ENCODE assay signal across 8 mouse cellular contexts in the genomic region with DNA sequence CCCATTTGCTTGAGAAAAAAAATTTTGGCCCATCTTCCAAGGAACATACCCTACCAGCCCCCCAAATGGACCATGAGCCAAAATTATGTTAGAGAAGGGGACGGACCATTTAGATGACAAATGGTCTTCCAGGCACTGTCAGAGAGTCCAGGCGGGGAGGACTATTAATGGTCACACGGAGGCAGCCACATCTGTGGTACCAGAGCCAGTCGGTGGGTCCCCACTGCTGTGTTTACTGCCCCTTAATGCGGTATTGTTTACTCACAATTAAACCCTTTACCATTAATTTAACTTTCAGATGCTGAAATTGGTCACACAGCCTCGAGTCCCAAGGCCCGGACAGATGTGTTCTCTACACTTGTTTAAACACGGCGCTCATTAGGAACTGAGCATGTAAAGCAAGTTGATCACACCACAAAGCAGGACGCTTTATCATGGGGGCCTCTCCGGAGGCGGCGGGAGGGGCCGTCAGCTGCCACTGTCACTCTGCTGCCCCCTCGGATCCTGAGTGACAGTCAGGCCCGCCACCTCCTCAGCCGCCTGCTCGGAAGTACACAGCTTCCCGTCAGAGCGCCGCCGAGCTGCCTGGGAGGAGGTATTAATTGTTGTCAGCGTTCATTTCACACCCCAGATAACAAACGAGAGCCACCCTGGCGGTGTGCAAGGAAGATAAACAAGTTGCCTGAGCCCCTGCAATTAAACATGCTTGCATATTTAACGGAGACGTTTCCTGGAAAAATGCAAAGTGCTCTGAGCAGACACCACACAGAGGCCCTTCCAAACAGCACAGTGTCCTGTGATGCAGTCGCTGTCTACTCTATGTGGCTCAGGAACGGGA.
DNase-seq lines count a peak whose midpoint lies in the region; ATAC-seq lines count a peak whose summit lies in the region.

No protein-coding gene starts in this region.

- H3K9me3 ChIP-seq in heart, embryonic 15.5 days (replicated peaks): no peaks in the 10 kb centered on the region
- no peaks in the 10 kb centered on the region for H3K9me3 ChIP-seq in midbrain, embryonic 13.5 days

- H3K9ac ChIP-seq in heart, embryonic 15.5 days: 0 out of 2 replicates have a peak overlapping the region, but pooled peaks have one; percentile 29
- H3K9ac ChIP-seq in midbrain, embryonic 13.5 days (replicated peaks): peak overlapping the region; percentile 39

- H3K36me3 ChIP-seq in heart, embryonic 15.5 days: no peaks in the 10 kb centered on the region
- H3K36me3 ChIP-seq in midbrain, embryonic 13.5 days: no peaks in the 10 kb centered on the region

- WGBS in heart, embryonic 15.5 days: 12% methylated on average over 29 of the region's 29 CpGs
- 14% methylated on average over 29 of the region's 29 CpGs for WGBS in midbrain, embryonic 13.5 days

- peak; percentile 60; the same call in 1 of the 2 replicates for ATAC-seq in heart, embryonic 15.5 days (replicated peaks; ENCODE audit: insufficient number of reproducible peaks, insufficient read depth, low FRiP score, low read depth)
- peak; percentile 87 for ATAC-seq in midbrain, embryonic 13.5 days

- intact Hi-C loops in gastrocnemius, postnatal 36 days (cut with DNase I): no loop called here

- peak; percentile 6 for DNase-seq in gastrocnemius, adult 18-20 months (ENCODE audit: low spot score)
- DNase-seq in gastrocnemius, postnatal 36 days: no peak
- DNase-seq in c-Kit-positive CD71-positive TER-119-positive erythroid progenitor cells, embryonic 14.5 days (ENCODE audit: low spot score): peak; percentile 80
- peak; percentile 49 for DNase-seq in kidney, postnatal 10 days
- no peak for DNase-seq in B cell, adult 2 months
- DNase-seq in adipocyte (ENCODE audit: low spot score): no peak

- H3K27ac ChIP-seq in heart, embryonic 15.5 days: peak overlapping the region; percentile 15; the same call in 1 of the 2 replicates
- peak overlapping the region; percentile 45; the same call in 1 of the 2 replicates for H3K27ac ChIP-seq in midbrain, embryonic 13.5 days

- H3K4me1 ChIP-seq in heart, embryonic 15.5 days (replicated peaks): peaks cover 14% of the 10 kb centered on the region
- peaks cover 27% of the 10 kb centered on the region for H3K4me1 ChIP-seq in midbrain, embryonic 13.5 days (replicated peaks)

- peak overlapping the region; percentile 62 for H3K4me2 ChIP-seq in heart, embryonic 15.5 days
- peak overlapping the region; percentile 48 for H3K4me2 ChIP-seq in midbrain, embryonic 13.5 days (replicated peaks)

- peak overlapping the region; percentile 26 for H3K4me3 ChIP-seq in heart, embryonic 15.5 days
- H3K4me3 ChIP-seq in midbrain, embryonic 13.5 days (replicated peaks): peak overlapping the region; percentile 9; the same call in 1 of the 2 replicates

- peaks cover 22% of the 10 kb centered on the region for H3K27me3 ChIP-seq in heart, embryonic 15.5 days
- H3K27me3 ChIP-seq in midbrain, embryonic 13.5 days: peaks cover 64% of the 10 kb centered on the region

Comparison
In these comparisons a context has a peak if more than half of its experiments do, and no peak if none do; other contexts are left out.
1. DNase-seq: peak in gastrocnemius, adult 18-20 months (single experiment), c-Kit-positive CD71-positive TER-119-positive erythroid progenitor cells, embryonic 14.5 days (single experiment) and kidney, postnatal 10 days (single experiment); none in gastrocnemius, postnatal 36 days (0 of 2), B cell, adult 2 months (0 of 2) and adipocyte (single experiment).